Mouse (Mus musculus) forelimb bud, embryonic 11.5 days (tissue): Measurements from ENCODE around the gene Hcar1.

Experiments
- DNase-seq: peaks from one replicate; pipeline ENCODE4 v3.0.0-alpha.2; 2012; ENCODE audit warnings: low read depth, low spot score

The Hcar1 gene

DNA sequence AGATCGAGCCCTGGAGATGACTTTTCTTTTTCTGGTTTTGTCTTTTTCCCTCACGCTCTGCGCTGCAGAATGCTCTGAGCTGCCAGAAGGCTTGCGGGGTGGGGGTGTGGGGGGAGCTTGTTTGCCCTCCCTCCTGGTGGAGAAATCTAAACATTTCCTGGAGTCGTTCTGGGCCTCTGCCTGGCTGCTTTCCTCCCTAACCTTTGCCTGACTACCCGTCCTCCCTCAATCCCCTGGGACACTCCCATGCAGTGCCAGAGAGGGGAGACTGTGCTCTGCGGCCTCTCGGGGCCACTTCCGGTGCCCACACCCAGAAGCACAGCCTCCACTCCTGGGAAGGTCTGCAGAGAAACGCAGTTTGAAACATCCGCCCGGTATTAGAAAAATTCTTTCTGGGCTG, at the start of gene Hcar1:
Gene Hcar1 (minus strand): TSS at position 93 of the 400 bp plus-strand sequence.
- DNase-seq, result no peak

DNA sequence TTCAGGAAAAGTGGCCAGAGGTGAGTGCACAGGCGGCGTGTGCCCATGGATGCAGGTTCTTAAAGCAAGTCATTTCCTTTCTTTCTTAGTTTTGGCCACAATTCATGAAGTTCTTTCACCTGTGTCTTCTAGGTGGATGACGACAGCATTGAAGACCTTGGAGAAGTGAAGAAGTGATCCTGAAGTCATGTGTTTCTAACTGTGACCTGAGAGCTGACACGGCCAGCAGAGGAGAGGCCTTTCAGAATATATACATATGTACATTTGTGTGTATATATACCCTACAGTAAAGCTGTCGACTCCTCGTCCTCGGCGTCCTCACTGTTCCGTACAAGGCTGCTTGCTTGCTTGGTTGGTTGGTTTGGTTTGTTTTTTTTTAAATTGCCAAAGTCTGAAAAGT, 47.3 kb upstream of the Hcar1 start, which contains the start of gene Gm43518:
Gene Gm43518 (plus strand): TSS at position 301 of the 400 bp plus-strand sequence.
- DNase-seq, result no peak

DNA sequence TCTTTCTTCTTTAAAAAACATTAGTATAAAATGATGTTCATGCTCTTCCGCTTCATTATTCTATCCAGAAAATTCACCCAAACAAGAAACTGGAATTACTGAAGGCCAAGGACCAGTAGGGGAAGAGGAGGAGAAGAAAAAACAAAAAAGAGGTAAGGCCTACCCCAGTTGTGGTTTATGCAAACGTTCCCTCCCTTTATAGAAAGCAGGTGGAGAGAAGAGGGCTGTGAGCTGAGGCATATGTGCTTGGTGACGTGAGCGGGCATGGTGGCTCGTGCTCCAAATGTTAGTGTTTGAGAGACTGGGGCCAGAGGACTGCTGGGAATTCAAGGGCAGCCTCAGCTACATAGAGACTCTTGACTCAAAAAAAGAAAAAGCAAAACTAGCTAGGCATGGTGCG, 42.3 kb upstream of the Hcar1 start:
- no peak for DNase-seq

DNA sequence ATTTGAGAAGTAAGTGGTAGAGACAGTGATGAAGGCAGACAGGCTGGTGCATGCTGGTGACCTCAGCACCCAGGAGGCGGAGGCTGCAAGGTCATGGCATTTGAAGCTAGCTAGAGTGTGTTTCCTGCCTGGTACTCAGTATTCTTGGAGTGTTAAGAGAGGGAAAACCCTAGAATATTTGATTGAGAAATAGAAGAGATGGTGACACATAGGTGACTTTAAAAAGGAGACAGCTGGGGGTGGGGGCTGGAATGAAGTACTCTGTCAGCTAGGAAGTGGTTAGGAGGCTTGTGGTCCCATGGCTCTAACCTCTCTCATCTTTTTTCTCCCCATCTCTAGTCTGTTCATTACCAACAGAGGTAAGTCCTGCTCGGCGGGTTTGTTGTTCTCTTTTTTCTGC, 35.0 kb upstream of the Hcar1 start:
- no peak for DNase-seq

DNA sequence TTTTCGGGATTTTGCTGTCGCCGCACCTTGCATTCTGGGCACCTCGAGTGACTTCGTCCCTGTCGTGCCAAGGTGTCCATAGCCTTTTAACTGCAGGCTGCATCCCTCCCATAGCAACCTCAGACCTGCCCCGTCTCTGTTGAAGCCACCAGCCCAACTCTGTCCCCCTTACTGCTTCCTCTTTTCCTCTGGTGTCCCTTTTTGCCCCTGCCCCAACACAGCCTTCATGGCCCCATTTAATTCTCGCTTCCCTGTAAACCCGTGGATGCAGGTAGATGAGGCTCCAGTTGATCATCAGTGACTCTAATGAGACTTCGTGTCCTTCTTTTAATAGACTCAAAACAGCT, 27.8 kb upstream of the Hcar1 start:
- no peak for DNase-seq

DNA sequence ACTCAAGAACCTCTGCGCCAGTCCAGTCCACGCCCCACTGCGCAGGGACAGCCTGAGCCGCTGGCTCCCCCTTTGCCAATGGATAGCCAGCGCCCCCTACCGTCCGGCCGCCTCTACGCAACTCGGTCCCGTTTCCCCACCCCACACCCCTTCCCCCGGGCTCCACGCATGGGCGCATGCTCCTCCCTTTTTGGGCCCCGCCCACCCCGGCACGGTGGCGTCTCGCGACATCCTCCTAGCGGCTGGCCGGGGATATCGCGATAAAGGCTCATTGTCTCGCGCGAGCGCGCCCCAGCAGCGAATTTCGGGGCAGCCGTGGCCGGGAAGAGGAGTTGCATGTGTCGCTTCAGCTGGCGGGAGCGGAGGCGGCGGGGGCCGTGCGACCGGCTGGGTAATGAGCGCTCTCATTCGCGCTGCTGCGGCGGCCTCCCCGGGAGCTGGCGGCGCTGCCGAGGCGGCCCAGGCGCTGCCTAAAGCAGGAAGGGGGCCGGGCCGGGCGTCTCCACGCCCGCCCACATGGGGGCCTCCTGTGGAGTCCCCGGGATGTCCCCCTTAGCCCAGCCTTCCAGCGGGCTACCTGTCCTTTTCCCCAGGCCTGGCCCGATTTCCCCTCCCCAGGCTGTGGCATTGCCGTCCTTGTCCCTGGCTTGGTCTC, 27.3 kb upstream of the Hcar1 start, which contains the start of gene Denr:
Gene Denr (plus strand): TSS at position 200 of the 655 bp plus-strand sequence.
- DNase-seq, result peak; percentile 98

DNA sequence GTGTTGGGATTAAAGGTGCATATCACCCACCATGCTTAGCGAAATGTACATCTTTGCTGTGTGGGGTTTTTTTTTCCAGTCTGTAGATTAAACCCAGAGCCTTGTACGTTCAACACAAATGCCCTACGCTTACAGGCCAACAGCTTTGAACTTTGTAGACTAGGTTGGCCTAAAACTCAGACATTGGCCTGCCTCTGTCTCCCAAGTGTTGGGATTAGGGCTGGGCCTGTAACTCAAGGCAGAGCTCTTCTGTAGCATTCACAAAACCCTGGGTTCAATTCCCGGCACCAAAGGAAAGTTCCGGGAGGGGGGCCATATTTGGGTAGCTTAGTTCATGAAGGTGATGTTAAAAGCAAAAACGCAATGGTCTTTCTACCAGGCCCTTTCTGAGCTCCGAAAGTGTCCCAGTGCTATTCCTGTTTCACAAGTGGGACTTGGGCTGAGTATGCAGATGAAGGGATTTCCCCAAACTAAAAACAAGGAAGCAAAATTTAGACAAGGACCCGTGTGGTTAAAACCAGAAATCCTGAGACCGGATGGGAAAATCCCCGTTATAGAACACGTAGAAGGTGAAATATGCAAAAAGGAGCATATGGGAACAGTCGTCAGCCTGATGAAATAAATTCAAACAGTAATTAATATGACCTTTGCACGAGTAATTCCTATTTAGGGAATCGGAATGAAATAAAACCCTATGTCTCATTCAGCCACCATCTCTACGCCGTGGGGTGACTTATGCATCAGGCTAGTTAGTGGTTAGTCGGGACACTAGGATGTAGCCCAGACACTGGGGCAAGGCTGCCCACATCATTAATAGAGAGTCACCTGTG, 26.5 kb upstream of the Hcar1 start:
- no peak for DNase-seq

DNA sequence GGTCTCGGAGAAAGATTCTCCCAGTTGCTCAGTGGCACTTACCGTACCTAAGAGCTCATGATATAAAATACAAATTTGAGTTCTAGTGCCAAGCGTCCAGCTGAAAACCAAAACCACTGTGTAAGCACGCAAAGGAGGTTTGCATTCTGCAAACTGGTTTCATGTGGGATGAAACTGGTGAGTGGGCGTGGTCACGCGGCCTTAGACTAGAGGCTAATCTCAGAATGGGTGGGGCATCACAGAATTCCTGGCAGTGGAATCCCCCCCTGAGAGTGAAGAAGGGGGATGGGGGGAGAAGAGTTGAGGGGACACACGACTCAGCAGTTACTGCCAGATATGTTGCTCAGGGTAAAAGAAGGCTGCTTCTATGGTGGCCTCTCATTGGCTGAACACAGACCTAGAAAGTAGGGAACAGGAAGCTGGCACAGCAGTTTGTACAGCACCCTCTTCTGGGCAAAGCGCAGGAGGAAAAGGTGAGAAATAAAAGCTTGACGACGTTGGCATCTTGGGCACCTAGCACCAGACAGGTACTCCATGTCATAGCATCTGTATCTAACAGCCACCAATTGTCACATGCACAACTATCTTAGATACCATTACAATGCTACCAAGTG, 24.3 kb upstream of the Hcar1 start:
- DNase-seq, result no peak

DNA sequence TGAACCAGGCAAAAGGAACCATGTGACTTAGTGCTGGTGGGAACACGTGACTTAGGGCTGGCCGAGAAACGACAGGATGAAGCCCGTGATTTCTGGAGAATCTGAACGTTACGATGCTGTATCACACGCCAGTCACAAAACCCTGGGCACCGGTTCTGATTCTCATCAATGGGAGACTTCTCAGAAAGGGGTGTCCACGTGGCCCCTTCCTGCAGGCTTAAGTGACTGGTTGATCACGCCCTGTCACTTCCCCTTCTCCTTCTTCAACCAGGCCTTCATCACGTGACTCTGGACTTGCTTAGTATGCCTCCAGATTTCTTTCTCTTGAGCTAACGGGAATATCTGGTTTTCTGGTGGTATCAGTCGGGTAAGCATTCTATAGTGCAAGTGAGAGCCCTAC, 17.5 kb upstream of the Hcar1 start:
- no peak for DNase-seq

DNA sequence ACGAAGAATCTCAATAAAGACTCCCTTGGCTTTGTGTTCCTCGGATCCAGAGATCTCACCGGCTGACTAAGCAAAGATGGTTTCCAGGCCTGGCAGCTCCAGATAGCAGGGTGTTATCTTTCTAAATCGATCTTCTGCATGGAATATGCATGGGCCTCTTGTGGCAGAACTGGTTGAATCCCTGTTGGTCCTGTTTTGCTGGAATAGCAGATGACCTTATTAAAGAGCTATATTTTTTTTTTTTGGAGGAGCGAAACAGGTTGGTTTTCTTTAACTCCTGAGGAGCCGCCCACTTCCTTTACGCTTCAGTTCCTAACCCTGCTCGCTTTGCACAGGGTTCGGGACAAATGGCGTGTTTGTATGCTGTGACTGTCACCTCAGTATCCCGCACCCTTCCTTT, 16.6 kb upstream of the Hcar1 start:
- no peak for DNase-seq

DNA sequence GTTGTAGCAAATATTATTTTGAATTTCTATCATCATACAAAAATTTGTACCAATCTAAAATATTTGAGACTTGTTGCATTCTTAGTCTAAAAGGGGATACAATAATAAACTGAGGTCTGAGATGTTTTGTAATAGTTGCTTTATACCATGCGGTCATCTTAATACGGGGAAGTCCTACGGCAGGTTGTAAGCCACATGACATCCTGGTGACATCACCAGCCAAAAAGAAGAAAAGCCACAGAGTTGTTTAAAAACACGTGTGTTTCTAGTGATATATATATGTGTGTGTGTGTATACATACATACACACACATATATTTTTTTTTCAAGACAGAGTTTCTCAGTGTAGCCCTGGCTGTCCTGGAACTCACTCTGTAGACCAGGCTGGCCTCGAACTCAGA, 13.7 kb upstream of the Hcar1 start:
- no peak for DNase-seq

DNA sequence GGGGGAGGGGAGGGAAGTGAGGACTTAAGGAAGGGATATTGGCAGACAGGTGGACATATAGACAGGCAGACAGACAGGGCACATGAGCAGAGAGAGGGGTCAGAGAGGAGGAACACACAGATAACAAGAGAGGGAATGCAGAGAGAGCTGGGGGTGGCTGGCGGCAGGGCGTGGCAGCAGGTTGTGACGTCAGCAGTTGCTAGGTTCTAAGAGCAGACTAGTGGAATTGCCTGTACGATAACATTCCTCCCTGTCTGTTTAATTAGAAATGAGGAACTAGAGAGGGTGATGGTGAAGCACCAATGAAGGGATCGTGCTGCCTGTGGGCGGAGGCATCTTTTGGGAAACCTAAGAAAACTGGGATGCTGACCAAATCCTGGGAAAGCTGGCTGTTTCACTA, 11.8 kb upstream of the Hcar1 start:
- DNase-seq, result peak; percentile 12

DNA sequence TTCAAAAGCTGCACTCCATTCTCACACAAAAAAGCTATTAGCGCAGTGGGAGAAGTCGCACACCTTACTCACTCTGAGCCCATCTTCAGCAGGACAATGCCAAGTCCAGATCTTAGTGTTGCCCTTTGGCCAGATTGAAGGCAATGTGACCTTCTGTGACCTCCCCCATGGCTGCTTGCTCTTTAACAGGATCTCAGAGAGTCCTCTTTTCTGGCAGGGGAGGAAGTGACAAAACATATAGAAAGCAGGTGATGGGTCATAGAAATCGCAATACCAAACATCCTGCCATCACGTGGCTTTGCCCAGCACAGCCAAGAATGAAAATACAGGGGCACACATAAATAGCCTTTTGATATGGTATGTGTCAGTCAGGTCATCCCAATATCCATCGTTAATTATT, 11.2 kb upstream of the Hcar1 start:
- DNase-seq, result no peak

DNA sequence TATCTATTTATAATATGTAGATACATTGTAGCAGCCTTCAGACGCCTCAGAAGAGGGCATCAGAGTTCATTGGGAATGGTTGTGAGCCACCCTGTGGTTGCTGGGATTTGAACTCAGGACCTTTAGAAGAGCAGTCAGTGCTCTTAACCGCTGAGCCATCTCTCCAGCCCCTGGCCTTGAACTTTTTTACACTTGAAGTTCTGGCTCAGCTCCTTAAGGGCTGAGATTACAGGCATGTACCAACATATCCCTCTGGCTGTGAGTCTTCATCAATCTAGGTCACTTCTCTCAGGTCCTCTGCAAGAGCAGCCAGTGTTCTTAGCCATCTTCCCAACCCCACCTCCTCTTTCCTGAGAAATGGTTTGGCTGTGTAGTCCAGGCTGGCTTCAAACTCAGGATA, 10.5 kb upstream of the Hcar1 start:
- no peak for DNase-seq

DNA sequence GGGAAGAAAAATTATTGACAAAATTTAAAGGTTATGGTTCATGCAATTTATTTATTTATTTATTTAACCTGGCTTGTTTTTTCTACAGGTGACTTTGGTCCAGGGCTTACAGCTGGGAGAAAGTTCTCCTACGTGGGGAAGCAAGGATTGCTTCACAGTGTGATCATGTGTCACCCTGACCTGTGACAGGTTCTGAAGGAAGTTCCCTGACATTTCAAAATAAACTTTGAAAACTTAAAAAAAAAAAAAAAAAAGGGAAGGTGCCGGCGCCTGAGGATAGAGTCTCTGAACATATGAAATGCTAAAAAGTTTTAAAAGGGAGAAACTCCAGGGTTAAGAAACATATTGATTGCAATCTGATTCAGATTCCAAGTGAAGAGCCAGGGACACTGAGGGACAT, 6.5 kb upstream of the Hcar1 start:
- DNase-seq, result no peak

DNA sequence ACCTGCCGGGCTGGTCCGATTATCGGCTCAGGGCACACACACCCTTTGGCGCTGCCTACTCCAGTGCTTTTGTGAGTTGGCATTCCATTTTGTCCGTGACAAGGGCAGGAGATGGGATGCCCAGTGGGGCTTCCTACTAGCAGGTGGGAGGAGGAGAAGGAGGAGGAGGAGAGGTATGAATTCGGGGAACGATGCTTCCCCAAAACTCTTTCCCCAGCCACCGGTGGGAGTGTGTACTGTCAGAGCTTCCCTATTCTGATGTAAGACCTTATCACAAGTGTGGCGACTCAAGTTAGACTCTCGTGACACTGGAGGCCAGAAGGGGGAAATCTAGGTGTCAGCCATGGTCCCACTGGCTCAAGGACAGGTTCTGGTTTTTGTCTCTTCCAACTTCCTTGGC, 4.5 kb upstream of the Hcar1 start:
- no peak for DNase-seq

DNA sequence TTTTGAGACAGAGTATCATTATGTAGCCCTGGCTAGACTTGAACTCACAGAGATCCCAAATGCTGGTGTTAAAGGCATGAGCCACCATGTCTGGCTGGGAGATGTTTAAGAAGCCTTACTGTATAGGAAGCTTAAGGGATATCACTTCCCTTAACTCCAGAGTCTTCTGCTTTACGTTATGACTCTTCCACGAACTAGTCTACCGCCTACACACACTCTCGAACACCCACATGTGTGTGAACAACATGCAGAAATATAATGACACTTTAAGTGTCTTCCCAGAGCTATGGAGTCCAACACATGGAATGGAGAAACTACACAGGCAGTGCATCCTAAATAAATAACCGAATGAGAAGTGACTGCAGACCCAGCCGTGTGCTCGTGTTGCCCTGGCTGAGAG, 4.1 kb upstream of the Hcar1 start:
- no peak for DNase-seq

DNA sequence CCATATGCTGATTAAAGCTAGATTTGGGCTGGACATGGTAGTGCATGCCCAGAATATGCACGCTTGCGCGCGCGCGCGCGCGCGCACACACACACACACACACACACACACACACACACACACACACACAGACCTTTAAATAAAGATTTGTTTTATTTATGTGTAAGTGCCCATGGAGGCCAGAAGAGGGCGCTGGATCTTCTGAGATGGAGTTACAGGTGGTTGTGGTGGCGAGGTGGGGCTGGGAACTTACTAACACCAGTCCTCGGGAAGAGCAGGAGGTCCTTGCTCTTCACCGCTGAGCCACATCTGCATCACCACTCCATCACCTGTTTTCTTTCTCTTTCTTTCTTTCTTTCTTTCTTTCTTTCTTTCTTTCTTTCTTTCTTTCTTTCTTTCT, 958 bp upstream of the Hcar1 start:
- DNase-seq, result no peak

DNA sequence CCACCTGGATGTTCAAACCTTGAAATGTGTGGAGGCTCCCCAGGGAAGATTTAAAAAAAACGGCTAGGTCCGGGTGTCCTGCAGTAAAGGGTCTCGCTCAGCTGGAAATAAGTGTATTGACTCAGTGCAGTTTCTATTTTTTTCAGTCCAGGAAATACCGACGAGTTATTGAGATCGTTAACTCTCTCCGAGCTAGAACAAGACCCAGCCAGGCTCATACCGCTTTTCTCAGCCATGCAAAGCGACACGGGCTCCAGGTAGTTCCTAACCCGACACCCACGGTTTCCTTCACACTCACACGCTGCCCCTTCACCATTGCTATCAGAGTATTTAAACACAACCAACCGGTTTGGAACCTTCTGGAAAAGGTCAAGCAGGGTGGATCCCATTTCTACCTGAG, 1.8 kb downstream of the Hcar1 start:
- DNase-seq, result no peak

DNA sequence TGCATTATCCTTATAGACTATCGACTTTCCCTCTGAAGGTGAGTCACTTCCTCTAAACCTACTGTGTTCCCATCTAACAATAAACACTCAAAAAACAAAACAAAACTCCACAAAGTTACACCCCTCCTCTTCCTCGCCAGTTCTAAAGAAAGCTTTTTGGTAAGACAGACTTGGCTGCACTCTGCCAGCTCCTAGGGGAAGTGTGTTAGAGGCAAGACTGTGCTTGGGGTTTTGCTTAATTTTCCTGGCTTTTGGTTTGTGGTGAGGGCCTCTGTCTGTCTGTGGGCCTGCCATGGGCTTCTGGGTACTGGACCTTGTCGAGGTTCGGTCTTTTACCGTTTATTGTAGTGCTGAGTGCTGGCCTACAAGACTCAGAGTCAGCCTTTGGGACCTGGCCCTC, 5.6 kb downstream of the Hcar1 start:
- no peak for DNase-seq

DNA sequence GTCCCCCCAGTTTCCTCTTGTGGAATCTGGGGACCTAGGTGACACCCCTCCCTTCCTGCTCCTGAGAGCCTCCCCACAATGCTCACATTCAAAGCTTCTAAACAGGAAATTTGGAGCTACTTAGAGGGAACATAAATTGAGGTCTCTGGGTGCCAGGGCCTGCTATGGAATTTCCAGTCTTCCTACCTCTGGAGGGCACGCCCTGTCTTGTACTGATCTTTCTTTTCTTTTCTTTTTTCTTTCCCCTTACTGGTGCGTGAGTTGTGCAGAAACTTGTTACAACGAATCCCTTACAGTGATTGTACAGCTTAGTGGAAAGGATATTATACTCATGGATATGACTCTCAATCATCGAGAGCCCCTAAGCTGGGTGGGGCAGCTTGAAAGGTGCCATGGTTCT, 10.2 kb downstream of the Hcar1 start:
- DNase-seq, result no peak

DNA sequence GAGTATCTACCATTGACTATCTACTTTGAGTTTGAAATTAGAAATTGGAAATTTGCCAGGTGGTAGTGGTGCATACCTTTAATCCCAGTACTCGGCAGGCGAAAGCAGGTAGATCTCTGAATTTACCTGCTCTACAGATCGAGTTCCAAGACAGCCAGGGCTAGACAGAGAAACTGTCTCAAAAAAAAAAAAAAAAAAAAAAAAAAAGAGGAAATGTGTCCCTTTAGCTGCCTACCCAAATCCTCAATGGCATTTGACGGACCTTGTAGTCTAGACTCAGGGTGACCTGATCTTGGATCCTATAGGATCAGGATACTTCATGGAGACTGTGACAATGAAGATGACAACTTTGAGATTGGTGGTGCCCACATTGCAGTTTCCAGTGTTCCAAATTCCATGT, 13.4 kb downstream of the Hcar1 start:
- no peak for DNase-seq

DNA sequence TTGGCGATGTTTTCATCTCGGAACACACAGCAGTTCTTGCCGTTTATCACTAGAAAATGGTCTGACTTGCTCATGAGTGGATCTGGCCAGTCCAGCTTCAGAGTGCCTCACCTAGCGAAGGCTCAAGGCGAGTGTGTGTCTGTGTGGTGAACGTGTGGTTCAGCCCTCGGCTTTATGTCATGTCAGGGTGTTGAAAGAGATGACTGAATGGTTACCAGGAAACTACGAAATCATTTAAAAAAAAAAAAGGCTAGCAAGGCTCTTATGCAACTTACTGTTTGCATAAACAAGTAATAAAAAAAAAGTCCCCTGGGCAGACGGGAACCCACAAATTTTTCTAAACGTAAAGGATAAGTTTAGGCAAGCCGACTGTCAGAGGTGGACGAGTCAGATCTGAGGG, 14.5 kb downstream of the Hcar1 start, which contains the start of gene Hcar2:
Gene Hcar2 (minus strand): TSS at position 135 of the 400 bp plus-strand sequence.
- DNase-seq, result no peak
